Mouse (Mus musculus): ENCODE data around the gene Fam185a. TPM values are rescaled to one million over a fixed set of nuclear protein-coding genes. Genes with fewer than 3 reads are reported as not detected.

Gene Fam185a
- polyA plus RNA-seq, 2 experiments from 2014 or later, result 2.4 to 2.6 TPM

GRCm38 (mm10) chr5:21496321-21496720, 71.6 kb downstream of the Fam185a start:
- ATAC-seq, result no peak

- no peak for ATAC-seq
Observed at GRCm38 (mm10) chr5:21496881-21497280, 72.1 kb downstream of the Fam185a start.

GRCm38 (mm10) chr5:21498490-21498889, 73.7 kb downstream of the Fam185a start:
- ATAC-seq, result no peak

GRCm38 (mm10) chr5:21498925-21499324, 74.2 kb downstream of the Fam185a start:
- ATAC-seq, result no peak

- ATAC-seq, result no peak
Observed at GRCm38 (mm10) chr5:21500133-21500532, 75.4 kb downstream of the Fam185a start.

- ATAC-seq, result no peak
Observed at GRCm38 (mm10) chr5:21500941-21501340, 76.2 kb downstream of the Fam185a start.

GRCm38 (mm10) chr5:21502936-21503610, 78.3 kb downstream of the Fam185a start:
- no peak for ATAC-seq

- no peak for ATAC-seq
Observed at GRCm38 (mm10) chr5:21505159-21505558, 80.4 kb downstream of the Fam185a start.

- ATAC-seq, result no peak
Observed at GRCm38 (mm10) chr5:21506887-21507286, 82.1 kb downstream of the Fam185a start.

GRCm38 (mm10) chr5:21509801-21510200, 85.0 kb downstream of the Fam185a start:
- ATAC-seq, result no peak

- ATAC-seq, result no peak
Observed at GRCm38 (mm10) chr5:21513363-21513762, 88.6 kb downstream of the Fam185a start.

- peak; percentile 36 for ATAC-seq
Observed at GRCm38 (mm10) chr5:21517562-21517961, 92.8 kb downstream of the Fam185a start.

GRCm38 (mm10) chr5:21518207-21518606, 93.4 kb downstream of the Fam185a start:
- ATAC-seq, result no peak

- ATAC-seq, result no peak
Observed at GRCm38 (mm10) chr5:21519166-21519565, 94.4 kb downstream of the Fam185a start.

- no peak for ATAC-seq
Observed at GRCm38 (mm10) chr5:21526835-21527485, 102.2 kb downstream of the Fam185a start.

GRCm38 (mm10) chr5:21527488-21527911, 102.7 kb downstream of the Fam185a start:
- ATAC-seq, result no peak

- ATAC-seq, result no peak
Observed at GRCm38 (mm10) chr5:21528068-21528842, 103.5 kb downstream of the Fam185a start.

- no peak for ATAC-seq
Observed at GRCm38 (mm10) chr5:21529110-21529720, 104.5 kb downstream of the Fam185a start.

Other genes with a start within 250 kb of the Fam185a start
- gene Gsap, start 238.7 kb upstream of the Fam185a start, polyA plus RNA-seq (2017; shearing (Covaris generic)), result 10 to 100 TPM; 36.6 to 38.8 TPM
- 10 to 100 TPM; 27.5 to 28.0 TPM for gene Fgl2, start 52.3 kb upstream of the Fam185a start, polyA plus RNA-seq (2017; shearing (Covaris generic))
- gene Ccdc146, start 281 bp upstream of the Fam185a start, polyA plus RNA-seq (2017; shearing (Covaris generic)), result under 1 TPM; 0.60 to 0.61 TPM
- gene Lrrc17, start 118.6 kb downstream of the Fam185a start, polyA plus RNA-seq (2017; shearing (Covaris generic)), result under 1 TPM in 1 of 2 experiments, not detected in 1; 0.16 TPM
- not detected for gene Fbxl13, start 220.7 kb downstream of the Fam185a start, polyA plus RNA-seq (2017; shearing (Covaris generic))
- 10 to 100 TPM; 32.4 to 36.9 TPM for gene Armc10, start 220.9 kb downstream of the Fam185a start, polyA plus RNA-seq (2017; shearing (Covaris generic))